Mouse (Mus musculus) common myeloid progenitor, adult 5-6 weeks (primary cell): ENCODE results near the gene Gm21954. TPM values are rescaled to one million over a fixed set of nuclear protein-coding genes. Genes with fewer than 3 reads are reported as not detected.

Experiments used
- ATAC-seq: replicated peaks from 2 replicates; pipeline ENCODE4 v1.8.0; 2016; ENCODE audit warnings: low read depth, mild to moderate bottlenecking, moderate TSS enrichment, inconsistent platforms; ENCODE audit not compliant: poor library complexity, severe bottlenecking
- total RNA-seq: library from RNA; stranded (forward); fragments of 200-1000, 187-1606 nt; gene quantifications from 2 replicates; pipeline ENCODE4 v1.2.3, GENCODE M21; 2017

The Gm21954 gene
- total RNA-seq, 1 experiment from 2014 or later, result not detected

GRCm38 (mm10) chr3:55423640-55424397 lies 48.2 kb downstream of the Gm21954 start:
- no peak for ATAC-seq

- ATAC-seq, result no peak
These were observed 51.5 kb downstream of the Gm21954 start for GRCm38 (mm10) chr3:55420436-55421083.

GRCm38 (mm10) chr3:55419334-55419733 lies 52.7 kb downstream of the Gm21954 start:
- no peak for ATAC-seq

DNA sequence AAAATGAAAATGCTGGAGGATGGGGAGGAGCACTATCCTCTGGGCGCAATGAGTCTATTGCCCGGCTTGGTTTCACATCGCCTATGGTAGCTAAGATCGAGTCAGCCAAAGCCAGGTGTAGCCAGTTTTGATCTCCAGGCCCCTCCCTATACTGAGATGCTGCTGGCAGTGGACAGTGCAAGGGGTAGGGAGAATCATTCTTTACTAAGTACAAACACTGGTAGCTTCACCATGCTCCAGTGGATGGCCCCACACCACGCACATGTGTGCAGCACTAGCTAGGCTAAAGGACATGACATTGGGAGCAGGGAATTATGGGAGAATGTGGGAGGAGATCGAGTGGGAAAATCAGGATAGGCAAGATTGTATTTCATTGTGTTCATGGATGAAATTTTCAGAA lies 53.2 kb downstream of the Gm21954 start:
- ATAC-seq, result no peak

DNA sequence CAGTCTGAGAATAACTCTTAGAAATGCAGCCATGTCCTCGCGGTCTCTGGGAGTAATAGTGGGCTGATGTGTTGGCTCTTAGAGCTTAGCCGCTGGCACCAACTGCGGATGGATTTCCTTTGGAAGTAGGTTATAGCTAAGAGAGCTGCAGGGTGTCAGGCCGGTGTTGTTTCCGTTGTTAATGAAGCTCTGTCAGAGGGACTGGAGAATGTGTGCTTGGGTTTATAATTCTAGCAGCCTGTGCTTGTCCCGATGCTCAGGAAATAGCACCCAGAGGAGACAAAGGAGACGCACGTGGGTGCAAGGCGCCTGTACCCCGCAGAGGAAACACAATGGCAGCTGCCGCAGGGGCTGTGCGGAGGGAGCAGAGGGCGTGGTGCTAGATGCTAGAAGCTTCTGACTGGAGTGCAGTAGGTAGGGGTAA lies 56.5 kb downstream of the Gm21954 start:
- ATAC-seq, result no peak

Other genes with a start within 250 kb of the Gm21954 start
- not detected in 2 replicates for gene Dclk1, start 229.8 kb downstream of the Gm21954 start, total RNA-seq